Mouse (Mus musculus) T-cell, adult 66 days (primary cell): ENCODE results near the gene Nmi. TPM values are rescaled to one million over a fixed set of nuclear protein-coding genes. Genes with fewer than 3 reads are reported as not detected.

ENCODE experiments used
- total RNA-seq, 2 experiments: library from RNA; stranded (reverse); gene quantifications; 3 replicates in 1 of 2; 4 replicates in 1 of 2; pipeline ENCODE4 v1.2.4; 2023

Nmi gene
- total RNA-seq, result 10 to 100 TPM; 50.0 to 50.1 TPM

GRCm38 (mm10) chr2:51973410-51973968, at the start of gene Nmi:
Nmi (minus strand) TSS chr2:51973494.

GRCm38 (mm10) chr2:51934574-51935334, 38.5 kb downstream of the Nmi start, which contains the start of gene Rbm43:
Rbm43 (minus strand) TSS chr2:51935163.

Other genes with a start within 250 kb of the Nmi start
- gene Rbm43, start 38.3 kb downstream of the Nmi start, total RNA-seq, result 10 to 100 TPM; 24.2 to 24.9 TPM
- gene Tnfaip6, start 64.5 kb upstream of the Nmi start, total RNA-seq, result not detected
- 10 to 100 TPM; 68.2 to 72.8 TPM for gene Rif1, start 99.3 kb upstream of the Nmi start, total RNA-seq